In the genomic region with DNA sequence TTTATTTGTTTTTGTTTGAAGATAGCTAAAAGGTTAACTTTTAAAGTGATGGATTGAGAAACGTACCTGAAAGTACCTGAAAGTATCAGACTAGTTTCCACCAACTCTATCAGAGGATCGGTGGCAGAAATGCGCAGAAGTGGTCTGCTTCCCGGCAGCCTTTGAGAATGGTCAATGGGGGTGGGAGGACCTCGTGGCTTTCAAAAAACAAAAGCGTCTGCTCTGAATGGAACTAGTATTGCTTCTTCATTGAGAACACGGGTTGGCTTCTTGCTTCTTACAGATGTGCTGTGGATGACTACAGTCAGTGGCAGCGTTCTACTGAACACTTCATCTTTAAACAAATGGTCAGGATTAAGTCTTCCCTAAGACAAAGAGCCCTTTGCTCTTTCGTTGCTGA, we compare ENCODE assay signal across 21 mouse cellular contexts.
A peak's percentile ranks its signal among the peaks of the same experiment; 100 is the strongest.
DNase-seq lines count a peak whose midpoint lies in the region; ATAC-seq and TF ChIP-seq lines count a peak whose summit lies in the region.
"Had no signal": no experiment of that assay in that cellular context is flagged by ENCODE, and none has a peak within 500 bp of the region (broad histone marks: within the 10 kb centered on the region; RNA-seq: fewer than 3 reads in every experiment).

No protein-coding gene starts in this region.

- H3K36me3 ChIP-seq in heart, embryonic 11.5 days (ENCODE audit: control insufficient read depth, insufficient read depth, low read length) = no peaks in the 10 kb centered on the region
- H3K36me3 ChIP-seq in heart, adult 2 months (ENCODE audit: control insufficient read depth, insufficient read depth, low read length) = no peaks in the 10 kb centered on the region
- no peaks in the 10 kb centered on the region for H3K36me3 ChIP-seq in liver, embryonic 11.5 days (ENCODE audit: control insufficient read depth, insufficient read depth, low read length)
- H3K36me3 ChIP-seq in liver, postnatal 0 days (replicated peaks; ENCODE audit: insufficient read depth, low read length) = no peaks in the 10 kb centered on the region
- no peaks in the 10 kb centered on the region for H3K36me3 ChIP-seq in limb, embryonic 12.5 days
- no peaks in the 10 kb centered on the region for H3K36me3 ChIP-seq in neural tube, embryonic 12.5 days
- H3K36me3 ChIP-seq: embryonic facial prominence, embryonic 15.5 days; kidney, embryonic 15.5 days; midbrain, embryonic 15.5 days had no signal

- no peak for DNase-seq in heart, adult 2 months
- DNase-seq in liver, embryonic 11.5 days (ENCODE audit: low spot score) = no peak
- no peak for DNase-seq in liver, postnatal 0 days
- no peak for DNase-seq in right cerebral cortex, adult 18-20 months
- DNase-seq: adrenal gland, adult 2 months; cerebellum, adult 9-11 months; gastrocnemius, postnatal 25 days; kidney, postnatal 4 days; layer of hippocampus, adult 9-11 months; lung, adult 18-20 months; lung, postnatal 14 days; right cerebral cortex, postnatal 14 days; spleen, adult 18-20 months; thymus, postnatal 25 days had no signal

- no peaks in the 10 kb centered on the region for H3K27me3 ChIP-seq in heart, embryonic 11.5 days (ENCODE audit: control insufficient read depth, insufficient read depth, low read length)
- peaks cover 7% of the 10 kb centered on the region; the same call in 1 of the 2 replicates for H3K27me3 ChIP-seq in heart, adult 2 months (ENCODE audit: control insufficient read depth, insufficient read depth, low read length)
- H3K27me3 ChIP-seq in liver, embryonic 11.5 days (replicated peaks; ENCODE audit: control insufficient read depth, insufficient read depth, low read length) = peaks cover 26% of the 10 kb centered on the region
- H3K27me3 ChIP-seq in liver, postnatal 0 days (ENCODE audit: insufficient read depth, low read length) = peaks cover 41% of the 10 kb centered on the region
- H3K27me3 ChIP-seq in limb, embryonic 12.5 days = peaks cover 32% of the 10 kb centered on the region
- peaks cover 25% of the 10 kb centered on the region for H3K27me3 ChIP-seq in neural tube, embryonic 12.5 days (replicated peaks)

- WGBS in heart, embryonic 11.5 days (ENCODE audit: insufficient replicate concordance) = 7% methylated on average over 9 of the region's 9 CpGs
- 32% methylated on average over 9 of the region's 9 CpGs for WGBS in heart, adult 2 months
- whole genome bisulfite sequencing in liver, embryonic 11.5 days = 15% methylated on average over 9 of the region's 9 CpGs
- WGBS in liver, postnatal 0 days (ENCODE audit: insufficient replicate concordance) = 19% methylated on average over 9 of the region's 9 CpGs
- WGBS in limb, embryonic 12.5 days = 17% methylated on average over 9 of the region's 9 CpGs
- 8% methylated on average over 9 of the region's 9 CpGs for WGBS in neural tube, embryonic 12.5 days

- TF ChIP-seq POLR2A in heart, adult 2 months (IDR thresholded peaks at IDR 0.05; ENCODE audit: insufficient read depth, low read depth, low read length) = no peak

- no peak for ATAC-seq in heart, embryonic 11.5 days (replicated peaks; ENCODE audit: insufficient number of reproducible peaks, low FRiP score, low TSS enrichment)
- ATAC-seq in liver, embryonic 11.5 days (replicated peaks; ENCODE audit: low FRiP score) = no peak
- no peak for ATAC-seq in liver, postnatal 0 days
- no peak for ATAC-seq in limb, embryonic 12.5 days (ENCODE audit: insufficient number of reproducible peaks, insufficient read depth, low FRiP score, low TSS enrichment, low read depth)
- ATAC-seq in neural tube, embryonic 12.5 days (ENCODE audit: low FRiP score, low read depth) = no peak
- ATAC-seq: intestine, postnatal 0 days had no signal

- no peak for TF ChIP-seq EP300 in heart, adult 2 months (IDR thresholded peaks at IDR 0.05; ENCODE audit: insufficient read depth, low read depth, low read length)
- TF ChIP-seq EP300 in liver, postnatal 0 days (IDR thresholded peaks at IDR 0.05; ENCODE audit: low read depth) = no peak

- peaks cover 35% of the 10 kb centered on the region for H3K4me1 ChIP-seq in heart, embryonic 11.5 days (ENCODE audit: control insufficient read depth, insufficient read depth, low read length)
- H3K4me1 ChIP-seq in heart, adult 2 months (ENCODE audit: control insufficient read depth, insufficient read depth, low read length) = peaks cover 1% of the 10 kb centered on the region
- H3K4me1 ChIP-seq in liver, embryonic 11.5 days (replicated peaks; ENCODE audit: control insufficient read depth, insufficient read depth, low read length) = peaks cover 25% of the 10 kb centered on the region
- H3K4me1 ChIP-seq in liver, postnatal 0 days (ENCODE audit: insufficient read depth) = no peaks in the 10 kb centered on the region; the same call in 1 of the 2 replicates
- H3K4me1 ChIP-seq in limb, embryonic 12.5 days (replicated peaks) = peaks cover 47% of the 10 kb centered on the region
- peaks cover 12% of the 10 kb centered on the region; the same call in 1 of the 2 replicates for H3K4me1 ChIP-seq in neural tube, embryonic 12.5 days

- H3K9ac ChIP-seq in heart, embryonic 11.5 days (ENCODE audit: low read depth, low read length) = 0 out of 2 replicates have a peak overlapping the region, but pooled peaks have one; percentile 43
- no peak overlapping the region for H3K9ac ChIP-seq in heart, adult 2 months (ENCODE audit: low read depth, low read length)
- H3K9ac ChIP-seq in liver, embryonic 11.5 days (ENCODE audit: low read depth, low read length) = no peak overlapping the region
- no peak overlapping the region for H3K9ac ChIP-seq in liver, postnatal 0 days (replicated peaks)
- no peak overlapping the region for H3K9ac ChIP-seq in limb, embryonic 12.5 days (replicated peaks)
- H3K9ac ChIP-seq in neural tube, embryonic 12.5 days = no peak overlapping the region
- H3K9ac ChIP-seq: embryonic facial prominence, embryonic 15.5 days; kidney, embryonic 15.5 days; midbrain, embryonic 15.5 days had no signal

- H3K9me3 ChIP-seq in heart, embryonic 11.5 days (replicated peaks; ENCODE audit: control insufficient read depth, low read length) = no peaks in the 10 kb centered on the region
- H3K9me3 ChIP-seq in liver, embryonic 11.5 days (ENCODE audit: control insufficient read depth, low read length) = no peaks in the 10 kb centered on the region
- H3K9me3 ChIP-seq in liver, postnatal 0 days (ENCODE audit: low read length) = no peaks in the 10 kb centered on the region
- no peaks in the 10 kb centered on the region for H3K9me3 ChIP-seq in limb, embryonic 12.5 days
- H3K9me3 ChIP-seq in neural tube, embryonic 12.5 days = no peaks in the 10 kb centered on the region
- H3K9me3 ChIP-seq: embryonic facial prominence, embryonic 15.5 days; kidney, embryonic 15.5 days; midbrain, embryonic 15.5 days had no signal

- intact Hi-C loops in heart, adult 2 months (cut with DNase I) = no loop called here

- no peak for TF ChIP-seq CTCF in heart, adult 2 months (IDR thresholded peaks at IDR 0.05)
- TF ChIP-seq CTCF in liver, postnatal 0 days (IDR thresholded peaks at IDR 0.05; ENCODE audit: low read depth) = no peak

- no peaks in the 10 kb centered on the region for H3K79me2 ChIP-seq in heart, adult 2 months (replicated peaks; ENCODE audit: control insufficient read depth, insufficient read depth, low read length)

- no peak overlapping the region for H3K4me3 ChIP-seq in heart, embryonic 11.5 days (ENCODE audit: low read depth, low read length)
- no peak overlapping the region for H3K4me3 ChIP-seq in heart, adult 2 months
- no peak overlapping the region for H3K4me3 ChIP-seq in liver, embryonic 11.5 days (ENCODE audit: low read depth, low read length)
- H3K4me3 ChIP-seq in liver, postnatal 0 days (ENCODE audit: low read depth, low read length) = no peak overlapping the region
- H3K4me3 ChIP-seq in limb, embryonic 12.5 days (replicated peaks) = no peak overlapping the region
- H3K4me3 ChIP-seq in neural tube, embryonic 12.5 days = no peak overlapping the region
- H3K4me3 ChIP-seq: embryonic facial prominence, embryonic 15.5 days; kidney, embryonic 15.5 days; midbrain, embryonic 15.5 days had no signal

- peak overlapping the region; percentile 64 for H3K4me2 ChIP-seq in heart, embryonic 11.5 days
- peak overlapping the region; percentile 51; the same call in 1 of the 2 replicates for H3K4me2 ChIP-seq in liver, embryonic 11.5 days
- no peak overlapping the region for H3K4me2 ChIP-seq in liver, postnatal 0 days (ENCODE audit: low read depth, low read length)
- H3K4me2 ChIP-seq in limb, embryonic 12.5 days = peak overlapping the region; percentile 23
- H3K4me2 ChIP-seq in neural tube, embryonic 12.5 days (replicated peaks) = 0 out of 2 replicates have a peak overlapping the region, but pooled peaks have one; percentile 9
- H3K4me2 ChIP-seq: embryonic facial prominence, embryonic 15.5 days; kidney, embryonic 15.5 days; midbrain, embryonic 15.5 days had no signal

- H3K27ac ChIP-seq in heart, embryonic 11.5 days (ENCODE audit: low read depth, low read length) = peak overlapping the region; percentile 29
- no peak overlapping the region for H3K27ac ChIP-seq in heart, adult 2 months
- H3K27ac ChIP-seq in liver, embryonic 11.5 days (ENCODE audit: low read depth, low read length) = no peak overlapping the region
- H3K27ac ChIP-seq in liver, postnatal 0 days (ENCODE audit: low read depth) = no peak overlapping the region
- H3K27ac ChIP-seq in limb, embryonic 12.5 days = no peak overlapping the region
- no peak overlapping the region for H3K27ac ChIP-seq in neural tube, embryonic 12.5 days
- H3K27ac ChIP-seq: embryonic facial prominence, embryonic 15.5 days; kidney, embryonic 15.5 days; midbrain, embryonic 15.5 days had no signal
